Mouse (Mus musculus) heart, postnatal 14 days (tissue): Measurements from ENCODE around the gene Mtrf1l. TPM values are rescaled to one million over a fixed set of nuclear protein-coding genes. Genes with fewer than 3 reads are reported as not detected.

ENCODE experiments used
- DNase-seq, 2 experiments: peaks; one replicate each; pipeline ENCODE4 v3.0.0; 2021 to 2022
- intact Hi-C: fragments of 180-260 bp; cut with DNase I; formaldehyde crosslinking; loops from one replicate; pipeline ENCODE4 v1.15.1; 2025
- total RNA-seq, 2 experiments: library from RNA; stranded (reverse); gene quantifications; 2 replicates each; pipeline ENCODE4 v1.2.3; 2021

The Mtrf1l gene
- total RNA-seq, 2 experiments from 2014 or later, result 7.7 to 10.5 TPM

- peak; percentile 96 to 97 for DNase-seq
- intact Hi-C loops, result no loop called here
Measured at GRCm38 (mm10) chr10:5805731-5806307, 17.9 kb downstream of the Mtrf1l start.

DNA sequence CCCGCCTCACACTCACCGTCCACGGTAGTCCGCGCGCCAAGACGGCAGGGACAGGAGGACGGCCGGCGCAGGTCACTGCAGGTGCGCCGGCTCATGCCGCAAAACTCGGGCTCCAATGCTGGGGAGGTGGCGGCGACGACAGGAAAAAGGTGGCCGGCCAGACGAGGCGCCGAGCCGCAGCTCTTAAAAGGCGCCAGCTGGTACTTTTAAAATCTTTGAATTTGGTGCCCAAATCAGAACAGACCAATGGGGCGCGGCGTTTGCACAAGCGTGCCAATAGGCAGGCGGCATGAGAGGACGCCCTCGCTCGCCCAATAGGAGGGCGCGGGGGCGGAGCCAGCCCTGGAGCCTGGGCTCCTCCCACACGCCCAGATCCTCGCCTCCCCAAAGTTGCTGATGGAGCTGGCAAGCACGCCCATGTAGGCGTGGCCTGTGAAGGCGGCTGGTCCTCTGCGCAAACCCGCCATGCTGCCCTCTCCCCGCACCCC is 18.4 kb downstream of the Mtrf1l start, which contains the start of gene Fbxo5:
TSS of gene Fbxo5 (minus strand) at position 358 of the 488 bp plus-strand sequence.
- intact Hi-C loops, result no loop called here
- peak; percentile 99 for DNase-seq

- intact Hi-C loops, result no loop called here
- DNase-seq, result peak; percentile 10 to 11
Measured at GRCm38 (mm10) chr10:5804691-5805156, 19.0 kb downstream of the Mtrf1l start.

DNA sequence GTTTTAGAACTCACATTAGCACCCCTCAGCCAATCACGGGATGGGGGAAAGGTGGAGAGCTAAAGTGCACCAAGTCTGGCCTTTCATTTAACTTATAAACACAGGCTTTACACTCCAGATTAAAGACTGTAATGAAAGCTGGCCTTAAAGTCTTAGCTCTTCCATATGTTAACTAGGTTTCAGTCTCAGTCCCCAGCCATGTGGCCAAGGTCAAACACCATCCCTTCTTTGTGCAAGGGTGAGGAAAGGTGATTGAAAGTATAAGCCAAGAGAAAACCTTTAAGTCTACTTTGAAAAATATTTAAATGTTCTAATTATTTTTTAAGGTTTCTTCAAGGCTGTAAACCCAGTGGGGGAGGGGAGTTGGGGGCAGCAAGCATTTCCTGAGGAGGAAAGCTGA is 20.0 kb downstream of the Mtrf1l start:
- DNase-seq, result no peak
- intact Hi-C loops, result no loop called here

DNA sequence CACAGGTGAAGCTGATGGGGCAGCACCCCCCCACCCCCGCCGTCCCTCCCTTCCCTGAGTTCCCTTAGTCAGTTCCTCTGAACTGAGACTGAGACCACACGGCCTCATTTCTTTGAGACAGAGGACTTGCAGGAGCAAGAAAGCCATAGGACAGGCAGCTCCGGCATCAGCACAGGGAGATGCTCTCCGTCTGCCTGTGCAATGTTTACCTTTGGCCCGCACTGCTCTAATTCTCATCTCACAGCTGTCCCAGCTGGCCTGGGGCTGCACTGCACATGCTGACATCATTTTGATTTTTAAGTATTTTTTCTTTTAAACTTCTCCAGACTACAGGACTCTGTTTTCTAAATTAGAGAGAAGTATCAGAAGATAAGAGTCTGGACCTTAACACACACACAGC is 20.8 kb downstream of the Mtrf1l start:
- intact Hi-C loops, result no loop called here
- DNase-seq, result no peak

DNA sequence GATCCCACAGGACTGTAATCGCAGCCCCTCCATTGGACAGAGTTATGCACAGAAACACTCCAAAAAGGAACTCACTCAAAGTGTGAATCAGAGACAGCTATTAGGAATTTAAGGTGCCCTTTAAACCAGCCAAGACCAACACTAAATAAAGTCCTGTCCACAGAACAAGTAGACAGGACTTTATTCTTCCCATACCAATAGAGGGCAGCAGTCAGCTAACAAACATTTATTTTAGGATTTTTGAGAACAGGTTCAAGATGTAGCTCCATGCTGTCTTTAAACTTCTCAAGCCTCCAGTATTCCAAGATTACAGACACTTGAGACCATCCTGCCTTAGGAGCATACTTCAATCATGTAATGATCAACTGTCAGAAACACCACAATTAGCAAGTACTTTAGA is 23.2 kb downstream of the Mtrf1l start:
- intact Hi-C loops, result no loop called here
- DNase-seq, result no peak

- intact Hi-C loops, result loop anchor here (10.0 kb wide), 1 partner anchor 483 kb away; no protein-coding TSS in a partner anchor
- no peak for DNase-seq
Measured at GRCm38 (mm10) chr10:5798069-5798468, 25.6 kb downstream of the Mtrf1l start.

DNA sequence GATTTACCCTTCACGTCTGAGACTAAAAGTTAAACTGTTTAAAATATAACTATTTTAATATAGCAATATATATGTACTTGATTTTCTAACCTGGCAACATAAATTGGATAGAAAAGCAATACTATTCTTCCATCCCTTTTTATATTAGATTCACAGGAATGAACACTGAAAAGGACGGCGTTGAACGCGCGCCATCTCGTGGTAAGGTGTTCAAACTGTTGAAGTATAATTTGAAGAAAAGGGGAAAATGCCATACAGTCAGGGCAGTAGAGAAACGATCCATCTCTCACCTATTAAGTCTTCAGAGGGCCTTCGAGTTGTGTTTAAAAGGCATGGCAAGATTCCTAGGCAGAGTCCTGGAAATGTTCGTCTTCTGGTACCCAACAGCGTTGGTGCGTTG is 33.1 kb downstream of the Mtrf1l start:
- intact Hi-C loops, result loop anchor here (10.0 kb wide), 1 partner anchor 476 kb away; no protein-coding TSS in a partner anchor
- peak; percentile 40 to 61 for DNase-seq

DNA sequence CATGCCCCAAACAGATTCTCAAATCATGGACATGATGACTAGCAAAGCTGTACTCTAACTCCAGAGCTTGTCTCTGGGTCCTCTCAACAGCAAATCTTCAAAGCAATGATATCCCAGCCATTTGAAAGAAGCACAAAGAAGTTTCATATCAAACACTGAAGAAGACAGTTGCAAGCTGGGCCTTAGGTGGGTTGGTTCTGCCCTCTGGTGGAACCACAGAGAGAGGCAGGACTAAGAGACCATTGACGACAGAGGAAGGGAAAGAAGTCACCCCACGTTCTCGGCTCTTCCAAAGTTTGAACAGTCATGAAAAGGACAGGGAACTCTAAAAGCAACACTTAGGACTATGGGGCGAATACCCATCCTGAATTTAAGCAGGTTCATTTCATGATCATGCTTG is 36.8 kb downstream of the Mtrf1l start:
- intact Hi-C loops, result loop anchor here (5.0 to 10.0 kb wide), 2 partner anchors 150 to 302 kb away; partner anchors contain the start of gene Vip

More for the DNA sequence above, 36.8 kb downstream of the Mtrf1l start:
- DNase-seq, result peak in 1 of 2 experiments; percentile 30

Other genes with a start within 250 kb of the Mtrf1l start
- 10 to 100 TPM; 17.8 to 19.7 TPM for gene Myct1, start 230.1 kb downstream of the Mtrf1l start, total RNA-seq
- not detected for gene Vip, start 184.7 kb downstream of the Mtrf1l start, total RNA-seq
- gene Fbxo5, start 18.3 kb downstream of the Mtrf1l start, total RNA-seq, result 1 to 10 TPM; 2.1 to 4.0 TPM
- gene Rgs17, start 98.5 kb upstream of the Mtrf1l start, total RNA-seq, result under 1 TPM; 0.88 to 0.98 TPM